Mouse (Mus musculus): ENCODE data around the gene Isoc2b. TPM values are rescaled to one million over a fixed set of nuclear protein-coding genes. Genes with fewer than 3 reads are reported as not detected.

Isoc2b gene
- polyA plus RNA-seq, 1 experiment: 13.0 TPM

GRCm38 (mm10) chr7:4813105-4813791 lies 56.8 kb downstream of the Isoc2b start:
- no peak for TF ChIP-seq GATA1 (IDR thresholded peaks at IDR 0.05; ENCODE audit: low read length)

GRCm38 (mm10) chr7:4812303-4813104 lies 57.6 kb downstream of the Isoc2b start, which contains the start of gene Ube2s:
Ube2s (minus strand) TSS chr7:4812590.
- TF ChIP-seq GATA1 (IDR thresholded peaks at IDR 0.05; ENCODE audit: low read length): no peak

- no peak for TF ChIP-seq GATA1 (IDR thresholded peaks at IDR 0.05; ENCODE audit: low read length)
Observed at GRCm38 (mm10) chr7:4811842-4812302, 58.2 kb downstream of the Isoc2b start.

GRCm38 (mm10) chr7:4806716-4807115 lies 63.3 kb downstream of the Isoc2b start:
- TF ChIP-seq GATA1 (IDR thresholded peaks at IDR 0.05; ENCODE audit: low read length): no peak

- TF ChIP-seq GATA1 (IDR thresholded peaks at IDR 0.05; ENCODE audit: low read length): no peak
Observed at GRCm38 (mm10) chr7:4802247-4802646, 67.8 kb downstream of the Isoc2b start.

GRCm38 (mm10) chr7:4795767-4796433 lies 74.2 kb downstream of the Isoc2b start:
- TF ChIP-seq GATA1 (IDR thresholded peaks at IDR 0.05; ENCODE audit: low read length): no peak

Other genes starting within 250 kb of the Isoc2b start
- gene Tmem86b, start 238.8 kb downstream of the Isoc2b start, polyA plus RNA-seq (2012): 2.8 and 3.7 TPM in 2 replicates
- gene Ppp6r1, start 211.2 kb downstream of the Isoc2b start, polyA plus RNA-seq (2012): 272 and 281 TPM in 2 replicates
- 234 and 302 TPM in 2 replicates for gene Hspbp1, start 185.2 kb downstream of the Isoc2b start, polyA plus RNA-seq (2012)
- not detected in 2 replicates for gene Brsk1, start 179.7 kb downstream of the Isoc2b start, polyA plus RNA-seq (2012)
- gene Tmem150b, start 145.0 kb downstream of the Isoc2b start, polyA plus RNA-seq (2012): 0.04 TPM in 1 of 2 replicates, not detected in the other
- gene Kmt5c, start 130.1 kb downstream of the Isoc2b start, polyA plus RNA-seq (2012): 474 and 610 TPM in 2 replicates
- gene Cox6b2, start 117.2 kb downstream of the Isoc2b start, polyA plus RNA-seq (2012): 125 and 159 TPM in 2 replicates
- not detected in 2 replicates for gene Fam71e2, start 99.0 kb downstream of the Isoc2b start, polyA plus RNA-seq (2012)
- 0.51 and 0.60 TPM in 2 replicates for gene Il11, start 87.4 kb downstream of the Isoc2b start, polyA plus RNA-seq (2012)
- gene Tmem190, start 87.3 kb downstream of the Isoc2b start, polyA plus RNA-seq (2012): 0.12 TPM in 1 of 2 replicates, not detected in the other
- 128 and 187 TPM in 2 replicates for gene Tmem238, start 80.6 kb downstream of the Isoc2b start, polyA plus RNA-seq (2012)
- gene Rpl28, start 77.4 kb downstream of the Isoc2b start, polyA plus RNA-seq (2012): 12,006 and 12,218 TPM in 2 replicates
- 434 and 528 TPM in 2 replicates for gene Ube2s, start 57.7 kb downstream of the Isoc2b start, polyA plus RNA-seq (2012)
- gene Shisa7, start 25.6 kb downstream of the Isoc2b start, polyA plus RNA-seq (2012): not detected in 2 replicates
- 10.8 and 31.1 TPM in 2 replicates for gene Isoc2a, start 6.9 kb upstream of the Isoc2b start, polyA plus RNA-seq (2012)
- gene Gm36210, start 36.3 kb upstream of the Isoc2b start, polyA plus RNA-seq (2012): not detected in 2 replicates
- gene Zfp628, start 45.0 kb upstream of the Isoc2b start, polyA plus RNA-seq (2012): 57.2 and 60.0 TPM in 2 replicates
- gene Nat14, start 51.8 kb upstream of the Isoc2b start, polyA plus RNA-seq (2012): 1.8 TPM in 2 replicates
- 0.05 TPM in 2 replicates for gene Ssc5d, start 55.5 kb upstream of the Isoc2b start, polyA plus RNA-seq (2012)
- gene Sbk2, start 94.1 kb upstream of the Isoc2b start, polyA plus RNA-seq (2012): not detected in 2 replicates
- not detected in 2 replicates for gene Sbk3, start 100.9 kb upstream of the Isoc2b start, polyA plus RNA-seq (2012)
- gene Zfp579, start 125.9 kb upstream of the Isoc2b start, polyA plus RNA-seq (2012): 0.04 and 0.05 TPM in 2 replicates
- gene Zfp524, start 144.2 kb upstream of the Isoc2b start, polyA plus RNA-seq (2012): 56.5 and 78.4 TPM in 2 replicates
- gene Fiz1, start 144.4 kb upstream of the Isoc2b start, polyA plus RNA-seq (2012): 91.3 and 107 TPM in 2 replicates
- gene Gm44973, start 145.2 kb upstream of the Isoc2b start, polyA plus RNA-seq (2012): 15.3 TPM in 1 of 2 replicates, not detected in the other
- gene Zfp865, start 150.1 kb upstream of the Isoc2b start, polyA plus RNA-seq (2012): 146 and 194 TPM in 2 replicates
- 0.64 and 0.82 TPM in 2 replicates for gene Ccdc106, start 150.3 kb upstream of the Isoc2b start, polyA plus RNA-seq (2012)
- not detected in 2 replicates for gene 4632433K11Rik, start 163.9 kb upstream of the Isoc2b start, polyA plus RNA-seq (2012)
- gene Zfp784, start 168.2 kb upstream of the Isoc2b start, polyA plus RNA-seq (2012): 2.9 and 3.1 TPM in 2 replicates
- gene Zfp580, start 181.3 kb upstream of the Isoc2b start, polyA plus RNA-seq (2012): 0.73 and 0.90 TPM in 2 replicates
- 496 and 534 TPM in 2 replicates for gene U2af2, start 191.9 kb upstream of the Isoc2b start, polyA plus RNA-seq (2012)
- gene Epn1, start 210.0 kb upstream of the Isoc2b start, polyA plus RNA-seq (2012): 1,467 and 1,596 TPM in 2 replicates
- gene Rfpl4, start 246.7 kb upstream of the Isoc2b start, polyA plus RNA-seq (2012): not detected in 2 replicates

Measured in G1E-ER4 (cell line).